ENCODE assay signal across 16 mouse cellular contexts in genomic region chr5:92452876-92453275, GRCm38 (mm10).
"Had no signal": no experiment of that assay in that cellular context is flagged by ENCODE, and none has a peak within 500 bp of the region (broad histone marks: within the 10 kb centered on the region; RNA-seq: fewer than 3 reads in every experiment).

No protein-coding gene starts in this region.

- DNase-seq: gastrocnemius, postnatal 14 days; gastrocnemius, postnatal 36 days; heart, adult 2 months; heart, postnatal 14 days; heart, postnatal 36 days; kidney, adult 11 months; kidney, adult 2 months; kidney, adult 9 months; kidney, postnatal 14 days; kidney, postnatal 36 days; layer of hippocampus, adult 9-11 months; layer of hippocampus, postnatal 36 days; liver; liver, embryonic 13.5 days had no signal

- ATAC-seq: hindbrain, postnatal 0 days; intestine, embryonic 16.5 days had no signal
